Mouse (Mus musculus): ENCODE data around the gene Olfr818. TPM values are rescaled to one million over a fixed set of nuclear protein-coding genes. Genes with fewer than 3 reads are reported as not detected.
"Not testable (repeated sequence)": the region's sequence is repeated elsewhere in the genome, so short reads cannot be mapped to it uniquely, and the experiment has no call there.

The Olfr818 gene
- not detected for total RNA-seq (2021)

DNA sequence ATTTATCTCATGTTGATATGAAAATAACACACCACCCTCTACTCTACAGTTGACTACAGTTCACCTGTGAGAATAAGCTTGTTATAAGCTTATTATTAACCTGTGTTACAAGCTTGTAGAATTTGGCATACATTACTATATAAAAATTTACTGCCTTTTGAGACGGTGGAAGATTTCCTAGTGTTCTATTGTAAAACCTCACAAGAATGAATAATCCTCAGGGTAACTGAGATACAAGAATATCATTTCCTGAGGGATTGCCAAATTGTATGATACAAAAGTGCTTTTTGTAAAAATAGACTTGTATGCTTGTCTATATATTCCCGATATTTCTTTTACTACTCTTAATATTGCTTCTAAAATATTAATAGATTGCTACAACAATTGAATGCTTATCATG is at the start of gene Olfr818:
Gene Olfr818, minus strand, starts transcription at position 101 of the 400 bp plus-strand sequence.
- intact Hi-C loops (cut with DNase I), result no loop called here
- DNase-seq (ENCODE audit: extremely low spot score in 1 of 2, low spot score in 2 of 2), result no peak

DNA sequence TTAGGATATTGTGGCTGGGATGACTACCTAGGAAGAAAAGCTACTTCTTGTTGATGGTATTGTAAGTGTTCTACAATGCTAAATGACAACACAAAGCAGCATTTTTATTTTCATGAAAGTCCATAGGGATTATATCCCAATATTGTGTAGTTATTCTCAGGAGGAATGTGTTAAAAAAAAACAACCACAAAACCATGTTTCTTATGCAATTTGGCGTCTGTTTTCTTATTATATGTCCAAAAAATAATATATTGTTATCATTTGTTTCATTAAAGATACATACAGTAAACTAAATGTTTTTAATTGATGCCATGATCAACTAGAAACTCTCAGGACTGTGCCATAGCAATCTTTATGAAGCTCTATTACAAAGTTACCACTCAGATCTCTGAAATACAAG is 36.1 kb upstream of the Olfr818 start, which contains the start of gene Gm10310:
Gene Gm10310, minus strand, starts transcription at position 101 of the 400 bp plus-strand sequence.
- intact Hi-C loops (cut with DNase I); DNase-seq (ENCODE audit: extremely low spot score in 1 of 2, low spot score in 2 of 2): not testable (repeated sequence)

DNA sequence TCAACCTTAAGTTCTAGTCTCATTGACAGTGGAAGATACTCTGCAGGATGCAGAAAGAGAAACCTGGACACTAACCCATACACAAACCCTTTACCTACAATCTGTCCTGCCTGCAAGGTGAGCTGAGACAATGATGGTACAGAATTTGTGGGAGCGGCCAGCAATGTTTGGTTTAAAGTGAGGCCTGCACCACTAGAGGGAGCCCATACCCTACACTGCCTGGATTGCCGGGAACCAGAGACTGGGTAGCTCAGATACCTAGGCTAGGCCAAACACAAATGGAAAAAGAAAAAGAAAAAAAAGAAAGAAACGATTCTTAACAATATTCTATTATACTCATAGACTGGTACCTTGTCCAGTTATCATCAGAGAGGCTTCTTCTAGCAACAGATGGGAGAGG is 33.0 kb upstream of the Olfr818 start:
- not testable (repeated sequence) for DNase-seq (ENCODE audit: extremely low spot score in 1 of 2, low spot score in 2 of 2)

DNA sequence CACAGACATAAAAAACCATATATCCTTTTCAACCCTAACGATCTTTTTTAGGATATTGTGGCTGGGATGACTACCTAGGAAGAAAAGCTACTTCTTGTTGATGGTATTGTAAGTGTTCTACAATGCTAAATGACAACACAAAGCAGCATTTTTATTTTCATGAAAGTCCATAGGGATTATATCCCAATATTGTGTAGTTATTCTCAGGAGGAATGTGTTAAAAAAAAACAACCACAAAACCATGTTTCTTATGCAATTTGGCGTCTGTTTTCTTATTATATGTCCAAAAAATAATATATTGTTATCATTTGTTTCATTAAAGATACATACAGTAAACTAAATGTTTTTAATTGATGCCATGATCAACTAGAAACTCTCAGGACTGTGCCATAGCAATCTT is 27.1 kb upstream of the Olfr818 start, which contains the start of gene Olfr247:
Gene Olfr247, minus strand, starts transcription at position 101 of the 400 bp plus-strand sequence.
- intact Hi-C loops (cut with DNase I); DNase-seq (ENCODE audit: extremely low spot score in 1 of 2, low spot score in 2 of 2): not testable (repeated sequence)

More for the DNA sequence above, 33.0 kb upstream of the Olfr818 start:
- intact Hi-C loops (cut with DNase I), result not testable (repeated sequence)

DNA sequence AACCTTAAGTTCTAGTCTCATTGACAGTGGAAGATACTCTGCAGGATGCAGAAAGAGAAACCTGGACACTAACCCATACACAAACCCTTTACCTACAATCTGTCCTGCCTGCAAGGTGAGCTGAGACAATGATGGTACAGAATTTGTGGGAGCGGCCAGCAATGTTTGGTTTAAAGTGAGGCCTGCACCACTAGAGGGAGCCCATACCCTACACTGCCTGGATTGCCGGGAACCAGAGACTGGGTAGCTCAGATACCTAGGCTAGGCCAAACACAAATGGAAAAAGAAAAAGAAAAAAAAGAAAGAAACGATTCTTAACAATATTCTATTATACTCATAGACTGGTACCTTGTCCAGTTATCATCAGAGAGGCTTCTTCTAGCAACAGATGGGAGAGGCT is 24.1 kb upstream of the Olfr818 start:
- intact Hi-C loops (cut with DNase I); DNase-seq (ENCODE audit: extremely low spot score in 1 of 2, low spot score in 2 of 2): not testable (repeated sequence)

DNA sequence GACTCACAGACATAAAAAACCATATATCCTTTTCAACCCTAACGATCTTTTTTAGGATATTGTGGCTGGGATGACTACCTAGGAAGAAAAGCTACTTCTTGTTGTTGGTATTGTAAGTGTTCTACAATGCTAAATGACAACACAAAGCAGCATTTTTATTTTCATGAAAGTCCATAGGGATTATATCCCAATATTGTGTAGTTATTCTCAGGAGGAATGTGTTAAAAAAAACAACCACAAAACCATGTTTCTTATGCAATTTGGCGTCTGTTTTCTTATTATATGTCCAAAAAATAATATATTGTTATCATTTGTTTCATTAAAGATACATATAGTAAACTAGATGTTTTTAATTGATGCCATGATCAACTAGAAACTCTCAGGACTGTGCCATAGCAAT is 18.3 kb upstream of the Olfr818 start, which contains the start of gene Olfr819:
Gene Olfr819, minus strand, starts transcription at position 101 of the 400 bp plus-strand sequence.
- intact Hi-C loops (cut with DNase I); DNase-seq (ENCODE audit: extremely low spot score in 1 of 2, low spot score in 2 of 2): not testable (repeated sequence)

DNA sequence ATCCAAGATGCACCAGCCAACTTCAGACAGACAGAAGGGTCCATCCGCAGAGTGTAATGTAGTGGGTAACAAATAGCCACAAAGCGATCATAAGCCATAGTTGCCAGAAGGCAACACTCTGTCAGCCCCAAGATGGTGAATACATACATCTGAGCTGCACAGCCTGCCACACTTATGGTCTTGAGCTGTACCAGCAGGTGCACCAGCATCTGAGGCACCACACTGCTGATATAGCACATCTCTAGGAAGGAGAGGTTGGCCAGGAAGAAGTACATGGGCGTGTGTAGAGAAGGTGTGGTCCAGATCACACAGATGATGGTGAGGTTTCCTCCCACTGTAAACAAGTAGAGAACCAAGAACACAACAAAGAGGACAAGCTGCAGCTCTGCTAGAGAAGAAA is 17.3 kb upstream of the Olfr818 start:
- intact Hi-C loops (cut with DNase I); DNase-seq (ENCODE audit: extremely low spot score in 1 of 2, low spot score in 2 of 2): not testable (repeated sequence)

DNA sequence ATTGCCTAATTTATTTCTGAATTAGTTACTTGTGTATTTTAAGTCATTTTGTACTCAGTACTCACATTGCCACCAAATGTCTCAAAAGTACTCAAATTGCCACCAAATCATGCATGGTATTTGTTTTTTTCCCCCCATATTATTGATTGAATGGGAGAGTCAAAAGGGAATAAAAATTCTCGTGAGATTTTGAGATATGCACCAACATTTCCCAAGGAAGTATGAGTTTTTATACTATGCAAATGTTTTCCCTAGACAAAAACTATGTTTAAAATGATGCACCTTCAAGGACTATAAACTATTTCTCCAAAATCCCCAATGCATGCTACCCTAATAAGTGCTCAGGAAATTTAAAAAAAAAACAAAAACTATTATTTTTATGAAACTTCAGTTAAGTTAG is 33.4 kb downstream of the Olfr818 start, which contains the start of gene Olfr816:
Gene Olfr816, minus strand, starts transcription at position 101 of the 400 bp plus-strand sequence.
- DNase-seq (ENCODE audit: extremely low spot score in 1 of 2, low spot score in 2 of 2), result no peak

DNA sequence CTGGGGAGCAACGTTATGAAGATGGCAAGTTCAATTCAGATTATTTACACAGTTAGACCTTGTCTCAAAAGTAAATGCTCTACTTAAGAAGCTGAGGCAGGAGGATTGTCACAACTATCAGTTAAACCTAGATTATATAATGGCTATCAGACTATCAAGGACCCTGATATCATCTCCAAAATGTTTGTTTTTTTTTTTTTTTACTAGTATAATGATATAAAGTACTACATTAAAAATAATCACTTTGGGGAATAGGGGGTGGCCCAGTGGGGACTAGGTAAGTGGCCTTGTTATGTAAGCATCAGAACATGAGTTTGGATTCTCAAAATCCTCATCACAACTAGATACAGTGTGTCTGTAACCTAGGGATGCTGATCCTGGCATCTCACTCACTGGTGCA is 43.1 kb downstream of the Olfr818 start, which contains the start of gene Olfr815:
Gene Olfr815, minus strand, starts transcription at position 101 of the 400 bp plus-strand sequence.
- DNase-seq (ENCODE audit: extremely low spot score in 1 of 2, low spot score in 2 of 2); intact Hi-C loops (cut with DNase I): not testable (repeated sequence)

More for the DNA sequence above, 33.4 kb downstream of the Olfr818 start, which contains the start of gene Olfr816:
- intact Hi-C loops (cut with DNase I), result no loop called here

Other genes starting within 250 kb of the Olfr818 start
- gene Olfr804, start 245.9 kb downstream of the Olfr818 start, total RNA-seq (2021), result not detected
- not detected for gene Olfr805, start 219.7 kb downstream of the Olfr818 start, total RNA-seq (2021)
- not detected for gene Olfr806, start 207.2 kb downstream of the Olfr818 start, total RNA-seq (2021)
- gene Olfr807, start 191.3 kb downstream of the Olfr818 start, total RNA-seq (2021), result not detected
- not detected for gene Olfr808, start 183.6 kb downstream of the Olfr818 start, total RNA-seq (2021)
- gene Olfr809, start 174.5 kb downstream of the Olfr818 start, total RNA-seq (2021), result not detected
- gene Olfr810, start 154.2 kb downstream of the Olfr818 start, total RNA-seq (2021), result not detected
- not detected for gene Olfr811, start 144.7 kb downstream of the Olfr818 start, total RNA-seq (2021)
- not detected for gene Olfr812, start 103.0 kb downstream of the Olfr818 start, total RNA-seq (2021)
- not detected for gene Olfr813, start 93.7 kb downstream of the Olfr818 start, total RNA-seq (2021)
- gene Olfr814, start 69.2 kb downstream of the Olfr818 start, total RNA-seq (2021), result not detected
- not detected for gene Olfr815, start 43.2 kb downstream of the Olfr818 start, total RNA-seq (2021)
- gene Olfr816, start 33.5 kb downstream of the Olfr818 start, total RNA-seq (2021), result not detected
- not detected for gene Olfr819, start 18.2 kb upstream of the Olfr818 start, total RNA-seq (2021)
- not detected for gene Olfr247, start 27.0 kb upstream of the Olfr818 start, total RNA-seq (2021)
- gene Gm10310, start 36.0 kb upstream of the Olfr818 start, total RNA-seq (2021), result not detected
- not detected for gene Olfr820, start 63.5 kb upstream of the Olfr818 start, total RNA-seq (2021)
- gene Olfr821, start 81.2 kb upstream of the Olfr818 start, total RNA-seq (2021), result not detected
- gene Olfr822, start 122.1 kb upstream of the Olfr818 start, total RNA-seq (2021), result not detected
- not detected for gene Olfr823, start 166.3 kb upstream of the Olfr818 start, total RNA-seq (2021)
- not detected for gene Olfr824, start 180.9 kb upstream of the Olfr818 start, total RNA-seq (2021)
- not detected for gene Olfr825, start 217.7 kb upstream of the Olfr818 start, total RNA-seq (2021)
- not detected for gene Olfr826, start 235.1 kb upstream of the Olfr818 start, total RNA-seq (2021)

Data from left cerebral cortex, postnatal 10 days (tissue).